Mouse (Mus musculus): Measurements from ENCODE around the gene Gm8879.
"Not testable (repeated sequence)": the region's sequence is repeated elsewhere in the genome, so short reads cannot be mapped to it uniquely, and the experiment has no call there.

GRCm38 (mm10) chr5:11127334-11127733 is at the start of gene Gm8879:
- TF ChIP-seq POLR2A (IDR thresholded peaks at IDR 0.05; ENCODE audit: control insufficient read depth, low read depth, low read length); CTCF (IDR thresholded peaks at IDR 0.05; ENCODE audit: control insufficient read depth, insufficient read depth, insufficient replicate concordance, low read depth, low read length): not testable (repeated sequence)

Measured in testis, adult 2 months (tissue).